Mouse (Mus musculus) frontal cortex, adult (tissue): ENCODE measurements around the gene Gm8356.
"Not testable (repeated sequence)": the region's sequence is repeated elsewhere in the genome, so short reads cannot be mapped to it uniquely, and the experiment has no call there.

Source experiments
- ATAC-seq: cut with Nextera tagmentation; 2 replicates; pipeline ENCODE4 v1.9.2; 2017; ENCODE audit warnings: mild to moderate bottlenecking, moderate library complexity, mixed read lengths; ENCODE audit not compliant: low TSS enrichment

Gm8356 gene

GRCm38 (mm10) chr14:6537190-6537589 is at the start of gene Gm8356:
TSS of gene Gm8356 (minus strand) at chr14:6537290.
- not testable (repeated sequence) for ATAC-seq

GRCm38 (mm10) chr14:6486331-6486730 is 50.8 kb downstream of the Gm8356 start:
- ATAC-seq, result not testable (repeated sequence)

GRCm38 (mm10) chr14:6485541-6485940 is 51.5 kb downstream of the Gm8356 start:
- not testable (repeated sequence) for ATAC-seq

- not testable (repeated sequence) for ATAC-seq
Observed at GRCm38 (mm10) chr14:6482126-6482525, 55.0 kb downstream of the Gm8356 start.
